In genomic region chr12:106389214-106389613, GRCm38 (mm10) we compare ENCODE assay signal across 32 mouse cellular contexts.
"Had no signal": no experiment of that assay in that cellular context is flagged by ENCODE, and none has a peak within 500 bp of the region (broad histone marks: within the 10 kb centered on the region; RNA-seq: fewer than 3 reads in every experiment).

No protein-coding gene starts in this region.

- H3K4me3 ChIP-seq: limb, embryonic 10.5 days; limb, embryonic 12.5 days; limb, embryonic 13.5 days; limb, embryonic 15.5 days; liver, embryonic 12.5 days; liver, embryonic 13.5 days; liver, embryonic 15.5 days; lung, embryonic 15.5 days; megakaryocyte, embryonic 14.5 days; midbrain, embryonic 10.5 days; midbrain, embryonic 12.5 days; midbrain, embryonic 13.5 days; midbrain, embryonic 15.5 days; myocyte; neural tube, embryonic 12.5 days had no signal

- H3K9me3 ChIP-seq: limb, embryonic 10.5 days; limb, embryonic 12.5 days; limb, embryonic 13.5 days; limb, embryonic 15.5 days; liver, embryonic 13.5 days; liver, embryonic 15.5 days; lung, embryonic 15.5 days; midbrain, embryonic 10.5 days; midbrain, embryonic 12.5 days; midbrain, embryonic 13.5 days; midbrain, embryonic 15.5 days; neural tube, embryonic 12.5 days had no signal

- ATAC-seq: liver, embryonic 12.5 days; liver, postnatal 0 days; lung, postnatal 0 days; midbrain, embryonic 13.5 days; midbrain, embryonic 15.5 days; midbrain, embryonic 16.5 days had no signal

- H3K36me3 ChIP-seq: limb, embryonic 10.5 days; limb, embryonic 12.5 days; limb, embryonic 13.5 days; limb, embryonic 15.5 days; liver, embryonic 12.5 days; liver, embryonic 13.5 days; liver, embryonic 15.5 days; lung, embryonic 15.5 days; midbrain, embryonic 10.5 days; midbrain, embryonic 12.5 days; midbrain, embryonic 13.5 days; midbrain, embryonic 15.5 days; neural tube, embryonic 12.5 days had no signal

- H3K9ac ChIP-seq: limb, embryonic 12.5 days; limb, embryonic 13.5 days; limb, embryonic 15.5 days; liver, embryonic 12.5 days; liver, embryonic 13.5 days; liver, embryonic 14.5 days; liver, embryonic 15.5 days; liver, postnatal 0 days; lung, embryonic 14.5 days; lung, embryonic 15.5 days; midbrain, embryonic 12.5 days; midbrain, embryonic 13.5 days; midbrain, embryonic 15.5 days; neural tube, embryonic 12.5 days had no signal

- H3K27ac ChIP-seq: limb, embryonic 10.5 days; limb, embryonic 12.5 days; limb, embryonic 13.5 days; limb, embryonic 15.5 days; liver, embryonic 12.5 days; liver, embryonic 13.5 days; liver, embryonic 14.5 days; liver, embryonic 15.5 days; lung, embryonic 15.5 days; macrophage; midbrain, embryonic 10.5 days; midbrain, embryonic 12.5 days; midbrain, embryonic 13.5 days; midbrain, embryonic 15.5 days; neural tube, embryonic 12.5 days had no signal

- H3K4me1 ChIP-seq: limb, embryonic 10.5 days; limb, embryonic 12.5 days; limb, embryonic 13.5 days; limb, embryonic 15.5 days; liver, embryonic 12.5 days; liver, embryonic 13.5 days; liver, embryonic 15.5 days; lung, embryonic 15.5 days; megakaryocyte, embryonic 14.5 days; midbrain, embryonic 10.5 days; midbrain, embryonic 12.5 days; midbrain, embryonic 13.5 days; midbrain, embryonic 15.5 days; neural tube, embryonic 12.5 days had no signal

- H3K4me2 ChIP-seq: limb, embryonic 12.5 days; limb, embryonic 13.5 days; limb, embryonic 15.5 days; liver, embryonic 11.5 days; liver, embryonic 12.5 days; liver, embryonic 13.5 days; liver, embryonic 15.5 days; lung, embryonic 14.5 days; lung, embryonic 15.5 days; midbrain, embryonic 11.5 days; midbrain, embryonic 12.5 days; midbrain, embryonic 13.5 days; midbrain, embryonic 15.5 days; neural tube, embryonic 12.5 days had no signal

- DNase-seq: left cerebral cortex, postnatal 4 days; liver; liver, embryonic 13.5 days; liver, postnatal 0 days; lung, adult 18-20 months; lung, adult 2 months; lung, embryonic 14.5 days; lung, postnatal 10 days; lung, postnatal 14 days; lung, postnatal 36 days; lung, postnatal 4 days; midbrain, embryonic 14.5 days had no signal

- H3K27me3 ChIP-seq: limb, embryonic 13.5 days; limb, embryonic 15.5 days; liver, embryonic 12.5 days; liver, embryonic 13.5 days; liver, embryonic 15.5 days; lung, embryonic 15.5 days; megakaryocyte, embryonic 14.5 days; midbrain, embryonic 12.5 days; midbrain, embryonic 13.5 days; midbrain, embryonic 15.5 days; neural tube, embryonic 12.5 days had no signal
